Mouse (Mus musculus) embryonic fibroblast, embryonic 13.5 days (primary cell): Measurements from ENCODE around the gene Atrnl1.

Experiments
- CTCF ChIP-seq: IDR thresholded peaks from 2 replicates; pipeline ENCODE4 v1.5.1; 2011; ENCODE audit warnings: mild to moderate bottlenecking, control low read depth, low read length, moderate library complexity, borderline replicate concordance; ENCODE audit not compliant: insufficient read depth
- POLR2A ChIP-seq: IDR thresholded peaks from 2 replicates; pipeline ENCODE4 v1.6.1; 2011; ENCODE audit warnings: low read depth, mild to moderate bottlenecking, control low read depth, low read length, moderate library complexity

GRCm38 (mm10) chr19:57817736-57818135 lies 206.9 kb downstream of the Atrnl1 start:
- TF ChIP-seq POLR2A (no peak), CTCF (no peak)
